Mouse (Mus musculus) ES-Bruce4 (cell line): ENCODE results near the gene Lypla2. TPM values are rescaled to one million over a fixed set of nuclear protein-coding genes. Genes with fewer than 3 reads are reported as not detected.

ENCODE experiments used
- H3K27ac ChIP-seq: 2 replicates; pipeline ENCODE4 v1.5.1; 2012; ENCODE audit warnings: low read length, inconsistent platforms; ENCODE audit not compliant: insufficient read depth
- H3K27me3 ChIP-seq: 2 replicates; pipeline ENCODE4 v1.6.1; 2012; ENCODE audit warnings: mild to moderate bottlenecking, low read length, inconsistent platforms; ENCODE audit not compliant: control insufficient read depth, poor library complexity, insufficient read depth, severe bottlenecking
- H3K36me3 ChIP-seq: 2 replicates; pipeline ENCODE4 v1.6.1; 2012; ENCODE audit warnings: inconsistent platforms, mild to moderate bottlenecking, low read length, moderate library complexity; ENCODE audit not compliant: control insufficient read depth, poor library complexity, insufficient read depth, severe bottlenecking
- H3K4me1 ChIP-seq: one replicate; pipeline ENCODE4 v1.8.1; 2011; ENCODE audit warnings: low read length; ENCODE audit not compliant: control insufficient read depth, insufficient read depth
- H3K4me3 ChIP-seq: 2 replicates; pipeline ENCODE4 v1.5.1; 2011; ENCODE audit warnings: low read depth, mild to moderate bottlenecking, low read length
- H3K9ac ChIP-seq: 2 replicates; pipeline ENCODE4 v1.6.1; 2012; ENCODE audit warnings: low read depth, mild to moderate bottlenecking, inconsistent platforms; ENCODE audit not compliant: poor library complexity, severe bottlenecking
- H3K9me3 ChIP-seq: replicated peaks from 2 replicates; pipeline ENCODE4 v1.6.1; 2012; ENCODE audit warnings: mild to moderate bottlenecking, low read length, inconsistent platforms; ENCODE audit not compliant: control insufficient read depth, poor library complexity, insufficient read depth, severe bottlenecking
- CTCF ChIP-seq: IDR thresholded peaks from one replicate; pipeline ENCODE4 v1.8.1; 2011; ENCODE audit warnings: low read depth, low read length
- EP300 ChIP-seq: IDR thresholded peaks from 2 replicates; pipeline ENCODE4 v1.6.1; 2011; ENCODE audit warnings: low read depth, low read length; ENCODE audit not compliant: insufficient read depth
- POLR2A ChIP-seq: IDR thresholded peaks from one replicate; pipeline ENCODE4 v1.8.1; 2011; ENCODE audit warnings: low read length; ENCODE audit not compliant: insufficient read depth
- polyA plus RNA-seq: library from polyadenylated mRNA; stranded (reverse); fragments of >200 nt; gene quantifications from 2 replicates; pipeline ENCODE4 v1.2.4, GENCODE M21; 2011; ENCODE audit warnings: low read depth; ENCODE audit not compliant: missing spikeins, insufficient read depth, insufficient read length

The Lypla2 gene
- polyA plus RNA-seq, 1 experiment, result 47.4 TPM

- no peak overlapping the region for H3K27ac ChIP-seq
- H3K36me3 ChIP-seq, result no peaks in the 10 kb centered on the region
- no peaks in the 10 kb centered on the region for H3K4me1 ChIP-seq
- H3K4me3 ChIP-seq, result peak overlapping the region; percentile 12
- H3K9ac ChIP-seq, result no peak overlapping the region
- H3K9me3 ChIP-seq, result no peaks in the 10 kb centered on the region
- H3K27me3 ChIP-seq, result no peaks in the 10 kb centered on the region
- TF ChIP-seq EP300, result no peak
- TF ChIP-seq CTCF, result no peak
- no peak for TF ChIP-seq POLR2A
Observed at GRCm38 (mm10) chr4:135926195-135926808, 46.1 kb downstream of the Lypla2 start.

- no peaks in the 10 kb centered on the region for H3K27me3 ChIP-seq
- H3K27ac ChIP-seq, result no peak overlapping the region
- H3K36me3 ChIP-seq, result no peaks in the 10 kb centered on the region
- H3K4me1 ChIP-seq, result no peaks in the 10 kb centered on the region
- H3K9ac ChIP-seq, result no peak overlapping the region
- TF ChIP-seq CTCF (no peak), POLR2A (no peak), EP300 (no peak)
- H3K4me3 ChIP-seq, result no peak overlapping the region
- H3K9me3 ChIP-seq, result no peaks in the 10 kb centered on the region
Observed at GRCm38 (mm10) chr4:135925341-135925740, 47.1 kb downstream of the Lypla2 start.

- no peak overlapping the region for H3K4me3 ChIP-seq
- TF ChIP-seq POLR2A (no peak), EP300 (no peak), CTCF (no peak)
- no peaks in the 10 kb centered on the region for H3K27me3 ChIP-seq
- H3K4me1 ChIP-seq, result no peaks in the 10 kb centered on the region
- H3K27ac ChIP-seq, result no peak overlapping the region
- H3K9me3 ChIP-seq, result no peaks in the 10 kb centered on the region
- no peaks in the 10 kb centered on the region for H3K36me3 ChIP-seq
- no peak overlapping the region for H3K9ac ChIP-seq
Observed at GRCm38 (mm10) chr4:135924418-135924817, 48.0 kb downstream of the Lypla2 start.

GRCm38 (mm10) chr4:135922190-135922589 is 50.2 kb downstream of the Lypla2 start:
- no peaks in the 10 kb centered on the region for H3K36me3 ChIP-seq
- TF ChIP-seq CTCF, result no peak
- no peaks in the 10 kb centered on the region for H3K9me3 ChIP-seq
- no peak overlapping the region for H3K9ac ChIP-seq
- H3K4me1 ChIP-seq, result no peaks in the 10 kb centered on the region
- H3K4me3 ChIP-seq, result no peak overlapping the region
- no peak overlapping the region for H3K27ac ChIP-seq
- H3K27me3 ChIP-seq, result no peaks in the 10 kb centered on the region

GRCm38 (mm10) chr4:135921257-135922120 is 50.9 kb downstream of the Lypla2 start:
- H3K36me3 ChIP-seq, result no peaks in the 10 kb centered on the region
- no peaks in the 10 kb centered on the region for H3K4me1 ChIP-seq
- H3K4me3 ChIP-seq, result peak overlapping the region; percentile 80
- TF ChIP-seq CTCF (no peak), POLR2A (no peak), EP300 (no peak)
- no peak overlapping the region for H3K27ac ChIP-seq
- peak overlapping the region; percentile 62 for H3K9ac ChIP-seq
- H3K9me3 ChIP-seq, result no peaks in the 10 kb centered on the region
- H3K27me3 ChIP-seq, result no peaks in the 10 kb centered on the region

GRCm38 (mm10) chr4:135920304-135921241 is 51.9 kb downstream of the Lypla2 start, which contains the start of gene Fuca1:
Gene Fuca1, plus strand, starts transcription at chr4:135920735.
- Histone ChIP-seq H3K4me1 (no peaks in the 10 kb centered on the region), H3K9me3 (no peaks in the 10 kb centered on the region), H3K4me3 (peak within 1 kb of the TSS; percentile 91), H3K27me3 (no peaks in the 10 kb centered on the region), H3K9ac (peak within 1 kb of the TSS; percentile 62), H3K27ac (no peak within 1 kb of the TSS), H3K36me3 (no peaks in the 10 kb centered on the region)
- TF ChIP-seq EP300 (0 out of 2 replicates have a peak, but pooled peaks have one; percentile 4), CTCF (peak; percentile 62), POLR2A (peak; percentile 71)
